Mouse (Mus musculus) ES-CJ7 (cell line): Measurements from ENCODE around the gene Rimklb.

Source experiments
- DNase-seq: peaks from one replicate; pipeline ENCODE4 v3.0.0; 2011; ENCODE audit warnings: low read depth, low spot score

Gene Rimklb

DNA sequence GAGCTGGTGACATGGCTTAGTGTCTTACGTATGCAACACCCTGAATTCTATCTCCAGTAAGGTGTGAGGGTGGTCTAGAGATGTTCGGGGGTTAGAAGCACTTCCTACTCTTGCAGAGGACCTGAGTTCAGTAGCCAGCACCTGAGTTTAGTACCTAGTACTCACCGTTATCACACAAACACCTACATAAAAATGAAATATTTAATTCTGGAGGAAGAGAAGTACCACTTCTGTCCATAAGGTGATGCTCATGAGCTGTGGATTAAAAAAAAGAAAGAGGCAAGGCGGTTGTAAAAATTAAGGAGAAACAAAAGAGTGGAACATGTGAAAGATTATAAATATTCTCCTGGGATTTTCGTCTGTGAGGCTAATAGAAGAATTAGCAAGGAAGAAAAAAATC lies 2.1 kb downstream of the Rimklb start:
- DNase-seq = no peak

DNA sequence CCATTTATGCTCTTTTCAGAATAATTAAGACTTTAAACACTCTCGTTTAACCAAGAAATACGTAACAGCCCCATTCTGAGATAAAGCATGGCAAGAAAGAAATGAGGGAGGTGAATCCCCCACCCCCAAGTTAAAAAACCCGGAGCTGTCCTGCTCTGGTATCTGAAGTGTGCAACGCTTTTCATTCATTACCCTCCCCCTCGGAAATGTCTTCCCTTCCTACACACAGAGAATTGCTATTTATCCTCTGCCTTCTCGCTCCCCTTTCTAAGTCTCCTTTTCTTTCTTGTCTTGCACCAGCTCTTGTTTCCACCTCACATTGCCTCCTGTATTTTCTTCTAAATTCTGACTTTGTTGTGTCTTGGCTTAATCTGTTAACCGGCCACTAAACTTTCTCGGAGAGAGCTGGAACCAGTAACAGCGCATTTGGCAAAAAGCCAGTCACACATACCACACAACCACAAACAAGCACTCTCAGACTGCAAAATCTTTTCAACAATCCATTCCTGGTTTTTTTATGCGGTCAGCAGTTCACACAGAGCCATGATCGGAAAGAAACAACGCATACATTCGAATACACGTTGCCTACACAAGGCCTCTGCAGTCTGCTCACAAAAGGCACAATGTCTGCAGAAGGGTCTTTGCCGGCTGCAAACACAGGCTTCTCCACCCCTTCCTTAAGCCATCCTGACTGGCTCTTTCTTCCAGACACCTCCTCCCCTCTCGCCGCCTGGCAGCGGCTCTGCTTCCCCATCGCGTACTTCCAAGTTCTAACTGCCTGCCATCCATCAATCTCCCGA lies 3.3 kb downstream of the Rimklb start:
- DNase-seq = peak; percentile 46

DNA sequence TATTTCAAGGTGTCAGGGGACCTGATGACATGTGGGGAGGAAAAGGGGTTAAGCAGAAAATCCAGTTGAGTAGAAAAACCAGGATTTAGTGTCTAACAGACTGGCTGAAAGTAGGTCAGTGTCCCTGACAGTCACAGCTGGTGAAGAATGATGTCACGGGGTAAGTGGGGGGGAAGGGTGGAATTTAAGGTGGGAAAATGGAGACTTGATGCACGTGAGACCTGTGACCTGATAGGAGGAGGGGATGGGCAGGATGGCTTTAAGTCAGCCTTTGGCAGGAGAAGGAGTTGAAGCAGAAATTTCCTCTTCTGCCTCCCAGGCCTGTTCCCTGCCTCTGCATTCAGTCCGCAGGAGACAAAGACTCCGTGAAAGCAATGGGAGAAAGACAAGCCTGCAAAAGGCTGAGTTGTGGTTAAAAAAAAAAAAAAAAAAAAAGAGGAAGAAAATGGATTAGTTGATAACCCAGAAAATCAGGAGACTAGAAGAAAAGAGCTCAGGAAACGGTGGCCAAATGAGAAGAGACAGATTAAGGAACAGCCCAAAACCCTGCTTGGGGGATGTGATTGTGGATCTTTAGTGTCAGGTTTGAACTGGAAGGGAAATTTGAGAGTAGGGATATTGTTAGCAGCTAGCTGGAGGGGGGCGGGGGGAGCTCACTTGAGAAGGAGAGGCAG lies 4.6 kb downstream of the Rimklb start:
- DNase-seq = peak; percentile 49

DNA sequence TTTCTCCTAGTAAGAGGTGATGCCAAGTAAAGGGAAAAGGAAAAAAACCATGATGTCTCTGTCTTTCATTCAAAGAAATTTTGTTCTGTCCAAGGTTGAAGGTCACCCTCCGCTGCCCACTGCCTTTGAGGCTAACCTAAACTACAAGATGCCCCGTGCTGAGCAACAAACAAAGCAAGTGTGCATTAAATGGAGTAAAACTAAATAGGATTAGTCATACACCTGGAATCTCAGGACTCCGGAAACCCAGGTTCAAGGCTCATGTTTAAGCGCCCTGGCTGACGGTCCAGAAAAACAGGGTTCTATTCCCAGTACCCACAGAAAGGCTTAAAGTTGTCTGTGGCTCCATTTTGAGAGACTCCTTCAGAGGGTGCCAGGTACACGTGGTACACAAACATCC lies 6.1 kb downstream of the Rimklb start:
- no peak for DNase-seq

DNA sequence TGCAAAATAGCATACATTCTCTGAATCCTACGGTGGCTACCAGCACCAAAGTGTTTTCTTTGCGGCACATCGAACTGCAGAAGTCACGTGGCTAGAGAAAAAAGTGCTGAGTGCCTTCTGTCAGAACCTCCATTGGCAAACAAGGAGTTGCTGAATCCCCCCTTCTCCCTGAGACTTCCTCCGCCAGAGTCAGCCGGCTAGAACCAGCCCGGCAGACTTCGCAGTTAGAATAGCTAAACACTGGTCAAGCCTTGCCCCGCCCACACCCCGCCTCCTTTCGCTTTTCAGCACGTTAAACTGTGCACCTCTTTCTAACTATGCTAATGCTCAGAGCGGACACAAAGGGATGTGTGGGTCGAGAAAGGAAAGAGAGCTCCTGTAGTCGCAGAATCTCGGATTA lies 7.0 kb downstream of the Rimklb start:
- DNase-seq = peak; percentile 99

DNA sequence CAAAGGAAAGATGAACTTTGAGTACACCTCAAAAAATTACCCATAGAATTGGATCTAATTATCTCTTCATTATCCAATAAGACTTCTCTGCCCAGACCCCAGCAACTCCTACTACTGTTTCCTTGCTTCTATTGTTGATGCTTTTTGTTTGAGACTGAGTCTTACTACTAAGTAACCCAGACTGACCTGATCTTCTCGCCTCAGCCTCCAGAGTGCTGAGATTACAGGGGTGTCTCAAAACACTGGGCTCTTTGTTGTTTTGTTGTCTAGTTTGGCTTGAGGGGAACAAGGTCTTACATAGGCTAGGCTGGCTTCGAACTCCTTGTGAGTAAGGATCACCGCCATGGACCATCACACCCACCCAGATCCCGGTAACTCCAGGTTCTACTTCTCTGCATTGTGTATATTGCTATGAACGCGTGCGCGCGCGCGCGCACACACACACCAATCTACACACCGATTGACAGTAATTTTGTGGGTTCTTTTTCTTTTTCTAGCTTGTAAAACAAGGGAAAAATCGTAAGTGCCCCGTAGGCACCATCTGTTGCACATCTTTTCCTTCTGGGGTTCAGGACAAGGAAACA lies 7.5 kb downstream of the Rimklb start:
- DNase-seq = no peak

DNA sequence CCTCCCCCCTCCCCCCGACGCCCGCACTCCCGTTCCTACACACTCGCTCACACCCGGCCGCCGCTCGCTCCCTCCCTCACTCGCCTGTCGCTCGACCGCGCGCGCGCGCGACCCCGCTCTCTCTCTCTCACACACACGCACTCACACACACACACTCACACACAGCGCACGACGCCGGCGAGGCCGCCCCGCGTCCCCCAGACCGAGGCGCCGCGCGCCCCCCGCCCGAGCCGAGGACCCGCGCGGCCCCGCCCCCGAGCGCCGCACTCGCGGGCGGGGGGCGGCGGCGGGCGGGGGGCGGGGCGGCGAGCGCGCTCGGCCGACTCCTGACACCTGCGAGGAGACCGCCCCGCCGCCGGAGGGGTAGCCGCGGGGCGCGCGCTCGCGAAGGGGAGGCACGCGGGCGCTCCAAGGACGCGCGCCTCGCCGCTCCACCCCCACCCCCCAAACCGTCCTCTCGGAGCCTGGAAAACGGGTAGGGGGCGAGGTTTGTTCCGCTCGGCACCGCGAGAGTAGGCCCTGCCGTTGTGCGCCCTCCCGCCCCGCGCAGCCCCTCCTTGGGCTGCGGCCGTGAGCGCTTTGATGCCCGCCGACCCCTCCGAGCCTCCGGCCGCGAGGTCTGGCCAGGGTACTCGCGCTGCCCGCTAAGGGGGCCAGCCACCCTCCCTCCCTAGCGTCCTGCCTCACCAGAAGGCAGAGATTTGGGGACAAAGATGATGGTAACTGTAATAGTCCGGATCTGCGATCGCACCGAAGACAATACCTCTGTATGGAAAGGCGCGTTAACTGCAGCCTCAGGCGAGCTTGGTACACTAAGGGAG lies 12.1 kb downstream of the Rimklb start:
- DNase-seq = peak; percentile 88

DNA sequence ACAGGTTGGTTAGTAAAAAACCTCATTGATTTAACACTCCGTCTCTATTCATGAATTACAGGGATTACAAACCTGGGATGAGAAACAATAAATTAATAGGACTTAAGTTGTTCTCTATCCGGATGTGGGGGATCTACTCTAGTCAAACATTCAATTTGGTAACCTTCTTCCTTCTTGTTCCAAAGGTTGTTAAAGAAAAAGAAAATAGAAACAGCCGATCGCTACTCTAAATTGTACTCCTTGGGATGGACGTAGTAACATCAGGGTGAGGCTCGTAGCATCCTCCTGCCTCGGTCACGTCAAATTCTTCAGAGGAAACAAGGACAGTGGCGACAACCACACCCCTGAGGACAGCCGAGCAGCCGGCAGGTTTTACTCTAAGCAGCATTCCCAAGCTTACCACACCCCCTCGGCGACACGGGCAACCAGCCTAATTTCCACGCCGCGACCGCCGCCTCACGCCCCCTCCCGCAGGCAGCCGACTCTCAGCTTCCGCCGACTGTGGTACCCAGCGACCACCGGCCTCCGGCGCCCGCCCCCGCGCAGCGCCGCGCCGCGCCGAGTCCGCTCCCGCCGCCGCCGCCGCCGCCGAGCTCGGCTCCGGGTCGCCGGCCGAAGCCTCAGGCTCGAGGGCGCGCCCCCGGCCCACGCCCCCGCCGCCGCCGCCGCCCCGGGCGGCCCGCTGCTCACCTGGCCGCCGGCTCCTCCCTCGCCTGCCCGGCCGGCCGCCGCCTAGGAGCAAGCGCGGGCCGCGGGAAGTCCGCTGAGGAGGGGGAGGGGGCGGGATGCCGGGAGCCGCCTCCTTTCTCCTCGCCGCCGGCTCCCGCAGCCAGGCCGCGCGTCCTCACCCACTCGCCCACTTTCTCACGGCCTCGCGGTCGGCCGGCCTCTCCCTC lies 12.9 kb downstream of the Rimklb start:
- peak; percentile 71 for DNase-seq

DNA sequence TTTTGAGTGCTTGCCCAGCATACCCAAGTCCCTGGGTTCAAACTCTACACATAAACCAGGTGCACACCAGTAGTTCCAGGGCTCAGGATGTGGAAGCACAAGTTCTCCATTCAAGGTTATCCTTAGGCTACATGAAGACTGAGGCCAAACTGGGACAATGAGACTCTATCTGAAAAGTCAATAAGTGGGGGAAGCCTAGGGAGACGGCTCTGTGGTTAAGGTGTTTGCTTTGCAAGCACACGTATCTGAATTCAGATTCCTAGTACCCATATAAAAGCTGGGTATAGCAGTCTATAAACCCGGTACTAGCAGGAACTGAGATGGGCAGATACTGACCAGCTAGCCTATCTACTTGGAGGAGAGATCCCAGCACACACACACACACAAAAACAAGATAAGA lies 20.5 kb downstream of the Rimklb start:
- DNase-seq = no peak

DNA sequence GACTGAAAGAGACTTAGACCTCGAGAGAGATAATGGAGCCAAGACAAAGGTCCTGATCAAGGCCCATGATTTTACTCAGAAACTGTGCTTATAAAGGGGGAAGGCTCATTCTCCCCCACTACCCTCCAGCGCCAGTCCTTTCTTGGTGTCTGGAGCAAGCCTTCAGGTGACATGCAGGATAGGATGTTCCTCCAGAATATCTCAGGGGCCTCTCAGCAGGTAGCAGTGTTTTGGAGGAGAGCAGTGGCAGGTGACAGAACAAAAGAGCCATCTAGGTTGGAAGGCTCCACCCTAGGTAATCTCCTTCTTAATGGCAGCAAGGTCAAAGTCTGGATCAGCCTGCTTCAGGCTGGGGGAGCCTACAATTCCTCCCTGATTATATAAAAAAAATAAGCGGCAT lies 27.1 kb downstream of the Rimklb start:
- DNase-seq = peak; percentile 79

DNA sequence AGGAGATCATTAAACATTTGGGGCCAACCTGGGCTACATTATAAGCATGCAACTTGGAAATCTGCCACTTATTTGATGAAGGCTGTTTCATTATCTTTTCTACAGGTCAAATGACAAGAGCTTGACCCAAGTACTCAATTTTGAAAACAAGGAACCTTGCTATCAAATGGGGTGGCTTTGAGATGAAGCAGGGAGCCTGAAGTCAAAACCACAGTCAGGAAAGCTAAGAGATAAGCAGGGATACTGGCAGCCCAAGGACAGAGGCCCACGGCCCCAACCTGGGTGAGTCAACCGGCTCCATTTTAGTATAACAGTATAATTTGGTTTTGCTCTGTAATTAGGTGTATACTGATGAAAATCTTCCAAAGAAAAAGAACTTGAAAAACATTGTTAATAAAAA lies 28.3 kb downstream of the Rimklb start:
- DNase-seq = no peak

DNA sequence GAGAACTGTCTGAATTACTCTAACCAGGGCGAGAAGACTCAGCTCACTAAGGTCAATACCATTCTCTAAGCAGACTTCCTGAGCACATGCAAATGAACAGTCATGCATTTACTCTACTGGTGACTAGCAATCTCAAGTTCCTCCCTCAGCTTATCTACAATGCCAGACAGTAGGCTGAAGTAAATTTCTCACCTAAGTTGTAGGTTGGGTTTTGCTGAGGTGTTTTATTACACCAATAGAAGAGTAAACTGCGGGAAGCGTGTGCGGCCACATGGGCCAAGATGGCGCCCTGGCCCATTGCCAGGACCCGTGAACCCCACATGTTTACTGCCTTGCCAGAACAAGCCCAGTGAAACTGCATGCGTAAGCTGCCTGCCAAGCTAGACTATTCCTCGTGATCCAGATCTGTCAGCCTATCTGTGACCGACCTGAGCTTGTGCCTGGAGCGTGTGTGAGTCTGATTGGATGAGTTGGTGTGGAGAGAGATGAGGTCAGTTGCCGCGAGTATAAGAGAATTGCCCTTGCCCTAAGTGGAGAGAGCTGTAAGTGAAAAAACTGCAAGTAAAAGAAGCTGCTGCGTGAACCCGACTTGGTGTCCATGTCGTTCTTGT lies 29.4 kb downstream of the Rimklb start:
- peak; percentile 91 for DNase-seq

DNA sequence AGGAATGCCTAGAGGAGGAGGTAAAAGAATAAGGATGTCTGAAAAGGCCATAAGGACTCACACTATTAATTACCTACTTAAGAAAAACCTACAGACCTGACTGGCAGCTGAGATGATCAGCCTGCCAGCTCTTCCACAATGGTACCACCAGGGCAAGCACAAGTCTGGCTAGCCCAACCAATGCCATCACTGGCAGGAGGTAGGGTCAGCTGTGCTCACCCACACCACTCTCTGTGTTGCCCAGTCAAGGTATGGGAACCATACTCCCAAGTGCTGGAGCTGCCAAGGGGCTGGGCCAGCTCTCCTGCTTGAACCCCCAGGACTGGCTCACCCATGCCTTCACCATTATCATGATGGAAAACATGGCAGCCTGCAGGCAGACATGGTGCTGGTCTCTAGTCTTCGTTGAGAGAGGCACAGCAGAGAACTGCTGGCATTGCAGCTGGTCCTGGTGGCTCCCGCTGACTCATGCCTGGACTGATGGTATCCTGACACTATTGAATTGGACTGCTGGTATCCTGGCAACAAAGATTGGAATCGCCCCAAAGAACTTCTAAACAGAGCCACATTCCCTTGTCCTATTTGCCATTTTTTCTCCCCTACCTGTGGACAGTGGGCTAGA lies 32.4 kb downstream of the Rimklb start:
- no peak for DNase-seq

DNA sequence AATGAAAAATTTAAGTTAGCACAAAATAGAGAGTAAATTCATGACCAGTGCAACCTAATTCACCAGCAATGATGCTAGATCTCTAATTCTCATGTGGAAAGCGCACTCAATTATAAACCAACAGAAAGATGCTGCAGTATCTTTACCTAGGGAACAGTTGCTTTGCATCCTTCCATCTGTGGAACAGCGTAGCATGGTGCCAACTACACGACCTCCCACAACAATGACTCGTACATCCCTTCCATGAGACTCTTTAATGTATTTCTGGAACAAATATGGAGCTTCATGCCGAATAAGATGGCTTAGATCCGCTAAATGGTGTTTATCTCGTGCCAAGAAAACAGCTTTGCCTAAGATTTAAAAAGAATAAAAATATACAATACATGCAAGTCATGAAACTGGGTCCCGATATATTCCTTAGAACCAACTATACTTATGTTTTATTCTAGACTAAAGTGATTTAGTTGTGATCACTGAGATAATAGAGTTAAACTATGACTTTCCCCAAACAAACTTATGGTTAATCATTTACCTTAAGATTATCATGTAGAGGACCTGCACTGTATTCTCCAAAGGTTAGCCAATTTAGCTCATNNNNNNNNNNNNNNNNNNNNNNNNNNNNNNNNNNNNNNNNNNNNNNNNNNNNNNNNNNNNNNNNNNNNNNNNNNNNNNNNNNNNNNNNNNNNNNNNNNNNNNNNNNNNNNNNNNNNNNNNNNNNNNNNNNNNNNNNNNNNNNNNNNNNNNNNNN lies 39.4 kb downstream of the Rimklb start:
- DNase-seq = no peak

DNA sequence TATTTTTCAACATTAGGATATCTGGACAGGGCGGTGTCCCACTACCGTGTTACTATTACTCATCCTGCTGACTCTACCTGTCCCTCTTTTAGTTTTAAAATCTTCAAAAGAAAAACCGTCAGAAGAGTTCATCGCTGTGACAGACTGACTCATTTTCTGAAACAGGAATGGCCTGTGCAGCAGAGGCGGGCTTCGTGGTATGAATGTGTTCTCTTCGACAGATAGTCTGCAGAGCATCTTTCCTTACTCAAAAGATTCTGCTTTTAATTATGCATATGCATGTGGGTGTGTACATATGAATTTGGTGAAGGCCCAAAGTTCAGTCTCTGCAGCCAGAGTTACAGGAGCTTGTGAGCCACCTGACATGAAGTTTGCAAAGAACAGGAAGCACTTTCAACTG lies 50.7 kb downstream of the Rimklb start:
- DNase-seq = no peak

DNA sequence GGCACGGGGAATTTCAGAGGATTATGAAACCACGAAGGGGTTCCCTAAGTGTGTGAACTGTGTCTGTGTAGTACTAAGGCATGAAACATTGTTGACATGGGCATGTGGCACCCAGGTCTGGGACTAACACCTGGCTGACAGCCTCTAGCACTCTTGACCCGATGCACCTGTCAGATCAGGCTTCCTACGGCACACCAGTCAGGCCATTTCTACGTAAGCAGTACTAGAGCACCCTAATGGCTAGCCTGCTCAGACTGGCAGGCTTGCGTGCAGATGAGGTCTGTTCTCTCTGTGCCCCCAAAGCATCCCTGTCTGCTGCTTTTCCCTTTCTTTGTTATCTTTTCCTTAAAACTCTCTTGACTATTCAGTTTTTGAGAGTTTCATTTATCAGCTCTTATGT lies 53.3 kb downstream of the Rimklb start:
- DNase-seq = no peak

DNA sequence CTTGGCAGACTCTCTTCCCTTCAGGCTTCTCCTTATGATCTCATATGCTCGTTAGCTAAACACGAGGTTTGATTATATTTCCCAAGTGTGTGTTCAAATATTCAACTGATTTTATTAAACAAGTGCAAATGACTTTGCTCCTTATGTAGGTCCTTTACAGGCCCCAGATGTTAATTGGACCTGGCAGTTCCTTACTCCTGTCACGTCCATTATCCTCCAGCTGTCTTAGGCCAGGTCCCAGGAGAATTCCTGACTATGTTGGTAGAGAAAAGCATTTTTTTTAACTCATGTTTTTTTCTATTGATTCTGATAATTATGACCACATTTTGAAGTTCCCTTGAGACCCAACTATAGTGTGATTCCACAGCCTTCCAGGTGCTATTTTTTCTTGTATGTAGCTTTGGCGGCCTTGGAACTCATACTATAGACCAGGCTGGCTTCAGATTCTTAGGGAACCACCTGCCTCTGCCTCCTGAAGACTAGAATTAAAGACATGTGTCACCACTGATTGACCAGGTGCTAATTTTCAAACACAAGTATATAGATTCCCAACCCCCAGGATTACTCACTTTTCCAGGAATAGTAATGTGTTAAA lies 57.8 kb downstream of the Rimklb start:
- DNase-seq = no peak

DNA sequence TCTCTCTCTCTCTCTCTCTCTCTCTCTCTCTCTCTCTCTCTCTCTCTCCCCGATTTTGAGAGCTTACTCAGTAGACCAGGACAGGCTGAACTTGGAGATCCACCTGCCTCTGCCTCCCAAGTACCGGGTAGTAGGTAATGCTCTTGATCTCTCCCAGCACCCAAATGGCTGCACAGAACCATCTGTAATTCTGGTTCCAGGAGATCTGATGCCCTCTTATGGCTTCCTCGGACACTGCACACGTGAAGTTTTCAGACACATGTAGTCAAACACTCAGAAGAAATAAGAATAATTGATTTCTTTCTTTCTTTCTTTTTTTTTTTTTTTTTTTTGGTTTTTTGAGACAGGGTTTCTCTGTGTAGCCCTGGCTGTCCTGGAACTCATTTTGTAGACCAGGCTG lies 59.3 kb downstream of the Rimklb start:
- peak; percentile 64 for DNase-seq

DNA sequence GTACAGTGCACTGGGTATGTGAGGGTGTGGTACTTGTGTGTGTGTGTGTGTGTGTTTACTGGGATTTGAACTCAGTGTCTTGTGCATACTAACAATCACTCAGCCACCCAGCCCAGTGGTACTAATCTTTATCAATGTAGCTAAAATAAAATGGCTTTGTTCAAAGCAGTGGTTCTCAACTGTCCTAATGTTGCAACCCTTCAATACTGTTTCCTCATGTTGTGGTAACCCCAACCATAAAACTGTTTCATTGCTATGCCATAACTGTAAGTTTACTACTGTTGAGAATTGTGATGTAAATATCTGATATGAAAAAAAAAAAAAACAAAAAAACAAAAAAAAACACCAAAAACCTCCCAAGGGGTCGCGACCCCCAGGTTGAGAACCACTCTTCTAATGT lies 63.3 kb downstream of the Rimklb start:
- DNase-seq = no peak
